Mouse (Mus musculus) kidney, adult 2 months (tissue): ENCODE results near the gene Rybp.

Experiments used
- CTCF ChIP-seq: fragments of 200-500 bp; conservative IDR thresholded peaks from 2 replicates; pipeline ENCODE4 v1.5.1; 2011; ENCODE audit warnings: low read depth, mild to moderate bottlenecking, control low read depth, low read length, moderate library complexity, mixed read lengths; ENCODE audit not compliant: insufficient read depth, insufficient read length
- POLR2A ChIP-seq: fragments of 200-500 bp; IDR thresholded peaks from one replicate; pipeline ENCODE4 v1.6.1; 2011; ENCODE audit warnings: low read depth, low read length, control low read depth

DNA sequence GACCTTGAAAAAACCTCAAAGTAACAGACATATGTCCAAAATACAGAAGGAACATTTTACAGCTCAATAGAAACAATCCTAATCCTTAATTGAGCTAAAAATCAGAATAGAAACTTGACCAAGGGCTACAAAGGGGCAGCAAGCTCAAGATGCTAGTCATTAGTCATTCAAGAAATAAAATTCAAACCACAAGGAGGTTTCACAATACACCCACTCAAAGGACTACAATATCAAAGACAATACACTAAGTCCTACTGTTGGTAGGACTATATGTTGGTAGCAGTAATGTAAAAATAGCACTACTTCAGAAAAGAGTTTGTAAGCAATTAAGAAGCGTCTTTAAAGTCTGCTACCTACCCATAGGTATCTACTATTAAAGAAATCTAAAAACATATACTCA, 27.7 kb downstream of the Rybp start:
- TF ChIP-seq CTCF = no peak
- no peak for TF ChIP-seq POLR2A
